Mouse (Mus musculus) embryo, embryonic 9.5 days (tissue): ENCODE measurements around the gene Olfr1339.

Source experiments
- DNase-seq: peaks from one replicate; pipeline ENCODE4 v3.0.0-alpha.2; 2017; ENCODE audit errors: extremely low spot score

Gene Olfr1339

GRCm38 (mm10) chr4:118731875-118732274 is at the start of gene Olfr1339:
Gene Olfr1339, plus strand, starts transcription at chr4:118732175.
- DNase-seq: no peak

GRCm38 (mm10) chr4:118687086-118687485 is 44.9 kb upstream of the Olfr1339 start:
- DNase-seq: no peak

GRCm38 (mm10) chr4:118692412-118692973 is 39.5 kb upstream of the Olfr1339 start, which contains the start of gene Olfr1342:
Gene Olfr1342, minus strand, starts transcription at chr4:118692756.
- peak; percentile 2 for DNase-seq

GRCm38 (mm10) chr4:118693812-118694211 is 38.2 kb upstream of the Olfr1339 start:
- DNase-seq: no peak

- no peak for DNase-seq
These were observed 28.8 kb upstream of the Olfr1339 start, which contains the start of gene Olfr1341 for GRCm38 (mm10) chr4:118703223-118703622. Gene Olfr1341, plus strand, starts transcription at chr4:118703523.

GRCm38 (mm10) chr4:118708086-118708485 is 23.9 kb upstream of the Olfr1339 start:
- DNase-seq: no peak

GRCm38 (mm10) chr4:118711656-118712055 is 20.3 kb upstream of the Olfr1339 start:
- no peak for DNase-seq

- DNase-seq: no peak
These were observed 12.1 kb upstream of the Olfr1339 start, which contains the start of gene Olfr1340 for GRCm38 (mm10) chr4:118719838-118720237. Gene Olfr1340, plus strand, starts transcription at chr4:118720138.

GRCm38 (mm10) chr4:118721742-118722483 is 10.1 kb upstream of the Olfr1339 start:
- DNase-seq: peak; percentile 28

GRCm38 (mm10) chr4:118739574-118739973 is 7.6 kb downstream of the Olfr1339 start:
- DNase-seq: no peak

GRCm38 (mm10) chr4:118740988-118741698 is 9.2 kb downstream of the Olfr1339 start:
- peak; percentile 14 for DNase-seq

GRCm38 (mm10) chr4:118741881-118742280 is 9.9 kb downstream of the Olfr1339 start:
- peak; percentile 4 for DNase-seq

- no peak for DNase-seq
These were observed 26.7 kb downstream of the Olfr1339 start, which contains the start of gene Olfr1338 for GRCm38 (mm10) chr4:118758637-118759036. Gene Olfr1338, minus strand, starts transcription at chr4:118758737.

- no peak for DNase-seq
These were observed 50.5 kb downstream of the Olfr1339 start, which contains the start of gene Olfr1337 for GRCm38 (mm10) chr4:118782486-118782885. Gene Olfr1337, minus strand, starts transcription at chr4:118782586.
